Mouse (Mus musculus) large intestine, adult 2 months (tissue): ENCODE data around the gene Epm2a. TPM values are rescaled to one million over a fixed set of nuclear protein-coding genes. Genes with fewer than 3 reads are reported as not detected.
"Not testable (repeated sequence)": the region's sequence is repeated elsewhere in the genome, so short reads cannot be mapped to it uniquely, and the experiment has no call there.

ENCODE experiments used
- DNase-seq: peaks from one replicate; pipeline ENCODE4 v3.0.0-alpha.2; 2012; ENCODE audit warnings: low read depth, low spot score
- WGBS: fragments of 180-500 bp; shearing (Covaris S2); methylation state at CpG from one replicate; pipeline ENCODE4 v1.1.7; 2018; 5-methylcytosine and 5-hydroxymethylcytosine counted together
- polyA plus RNA-seq: library from polyadenylated mRNA; depleted of rRNA; stranded (reverse); fragments of >200 nt; gene quantifications from 2 replicates; pipeline ENCODE4 v1.2.3, GENCODE M21; 2012; rRNA removed

The Epm2a gene
- 0.72 and 0.99 TPM in 2 replicates for polyA plus RNA-seq

GRCm38 (mm10) chr10:11343205-11344141 is at the start of gene Epm2a:
Epm2a (plus strand) TSS chr10:11343404.
- WGBS, result under 1% methylated on average over 105 of the region's 106 CpGs
- peak; percentile 46 for DNase-seq

GRCm38 (mm10) chr10:11298418-11298817 is 44.8 kb upstream of the Epm2a start:
- DNase-seq, result no peak

DNA sequence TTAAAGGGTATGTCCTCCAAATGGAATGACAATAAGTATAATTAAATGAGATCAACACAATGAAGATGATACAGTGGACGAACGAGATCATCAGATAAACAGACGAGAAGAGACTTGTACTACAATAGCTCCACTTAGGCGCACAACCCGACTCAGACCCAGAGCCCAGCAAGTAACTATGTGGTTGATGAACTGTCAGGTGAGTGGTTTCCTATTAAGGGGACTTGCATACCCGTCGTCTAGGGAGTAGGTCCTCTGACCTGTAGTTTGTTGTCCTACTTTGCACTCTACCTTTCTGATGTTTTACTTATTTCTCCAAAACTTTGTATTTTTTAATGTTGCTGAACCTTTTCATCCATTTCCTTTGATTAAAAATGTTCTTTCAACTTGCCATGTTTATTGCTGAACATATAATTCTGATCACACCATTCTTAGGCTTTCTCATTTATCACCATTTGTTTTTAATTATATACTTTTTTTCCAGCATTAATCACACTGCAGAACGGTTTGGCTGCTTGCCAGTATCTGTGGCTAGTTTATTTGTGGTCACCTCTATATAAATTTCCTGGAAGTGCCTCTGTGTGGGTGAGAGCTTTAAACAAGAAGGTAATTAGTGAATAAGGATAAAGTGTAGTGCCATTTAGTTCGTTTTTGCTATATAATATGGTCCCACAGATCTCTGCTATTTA is 37.7 kb upstream of the Epm2a start:
- WGBS, result 81% methylated on average over 9 of the region's 9 CpGs
- DNase-seq, result no peak

More at GRCm38 (mm10) chr10:11298418-11298817, 44.8 kb upstream of the Epm2a start:
- 92% methylated on average over 6 of the region's 6 CpGs for WGBS

GRCm38 (mm10) chr10:11306054-11306367 is 37.2 kb upstream of the Epm2a start:
- WGBS, result 57% methylated on average over 2 of the region's 2 CpGs
- DNase-seq, result no peak

GRCm38 (mm10) chr10:11309866-11310265 is 33.3 kb upstream of the Epm2a start:
- WGBS, result 91% methylated on average over 1 of the region's 1 CpGs

DNA sequence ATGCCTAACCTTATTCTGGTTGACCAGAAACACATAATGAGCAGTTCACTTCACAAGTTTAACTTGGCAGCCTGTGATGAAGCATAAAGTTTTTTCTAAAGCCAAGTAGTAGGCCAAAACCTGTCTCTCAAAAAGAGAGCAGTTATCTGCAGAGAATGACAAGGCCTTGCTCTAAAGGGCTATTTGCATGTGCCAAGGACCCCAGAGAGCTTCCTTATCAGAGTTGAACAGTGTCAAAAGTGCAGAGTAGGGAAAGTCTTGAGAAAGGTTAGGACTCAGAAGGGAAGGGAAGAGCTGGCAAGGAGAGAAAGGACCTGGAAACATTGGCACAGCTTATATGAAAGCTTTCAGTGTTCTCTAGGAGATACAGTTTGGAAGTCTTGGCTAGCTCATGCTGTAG is 32.7 kb upstream of the Epm2a start:
- DNase-seq, result no peak

More at GRCm38 (mm10) chr10:11309866-11310265, 33.3 kb upstream of the Epm2a start:
- DNase-seq, result no peak

- not testable (repeated sequence) for DNase-seq
Observed at GRCm38 (mm10) chr10:11317856-11318454, 25.2 kb upstream of the Epm2a start.

DNA sequence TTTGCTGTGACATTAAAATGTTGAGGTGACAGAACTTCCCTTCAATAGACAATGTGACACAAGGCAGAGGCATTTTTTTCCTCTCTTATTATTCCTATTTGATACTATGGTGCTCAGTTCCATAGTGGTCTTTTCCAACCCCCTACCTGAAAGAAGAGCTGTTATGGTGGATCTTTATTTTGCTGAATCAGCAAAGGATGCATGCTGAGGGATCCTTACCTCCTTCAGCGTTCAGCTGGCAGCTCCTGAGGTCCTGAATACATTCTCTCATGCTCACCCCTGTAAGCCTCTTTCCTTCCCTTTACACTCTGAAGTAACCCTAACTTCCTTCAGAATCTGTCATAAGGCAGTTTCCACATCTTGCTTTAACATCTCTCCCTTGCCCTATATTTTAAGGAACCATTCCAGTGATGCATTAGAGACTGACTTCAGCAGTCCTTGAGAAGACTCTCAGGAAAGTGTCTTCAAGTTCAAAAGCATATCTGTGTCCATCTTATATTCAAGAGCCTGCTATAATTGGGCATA is 23.7 kb upstream of the Epm2a start:
- WGBS, result 81% methylated on average over 1 of the region's 1 CpGs
- no peak for DNase-seq

DNA sequence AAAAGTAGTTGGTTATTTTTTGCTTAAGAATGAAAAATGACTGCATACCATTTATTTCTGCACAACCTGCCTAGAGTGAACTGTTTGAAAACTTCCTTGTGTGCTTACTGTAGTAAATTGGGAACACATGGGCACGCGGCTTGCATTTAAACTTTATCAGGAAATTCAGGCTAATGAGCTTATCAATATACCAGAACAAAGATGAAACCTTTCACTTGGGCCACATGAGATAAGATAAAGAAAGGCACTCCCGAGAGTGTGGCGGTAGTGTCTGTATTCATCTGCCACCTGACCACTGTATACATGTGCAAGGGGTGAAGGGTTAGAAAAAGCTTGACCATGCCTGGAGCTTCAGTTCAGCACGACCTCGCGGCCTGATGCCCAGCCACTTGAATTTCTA is 20.9 kb upstream of the Epm2a start:
- DNase-seq, result no peak
- 81% methylated on average over 7 of the region's 7 CpGs for WGBS

- 77% methylated on average over 4 of the region's 4 CpGs for WGBS
- no peak for DNase-seq
Observed at GRCm38 (mm10) chr10:11323202-11323898, 19.9 kb upstream of the Epm2a start.

GRCm38 (mm10) chr10:11326526-11326925 is 16.7 kb upstream of the Epm2a start:
- 89% methylated on average over 3 of the region's 3 CpGs for WGBS
- DNase-seq, result no peak

DNA sequence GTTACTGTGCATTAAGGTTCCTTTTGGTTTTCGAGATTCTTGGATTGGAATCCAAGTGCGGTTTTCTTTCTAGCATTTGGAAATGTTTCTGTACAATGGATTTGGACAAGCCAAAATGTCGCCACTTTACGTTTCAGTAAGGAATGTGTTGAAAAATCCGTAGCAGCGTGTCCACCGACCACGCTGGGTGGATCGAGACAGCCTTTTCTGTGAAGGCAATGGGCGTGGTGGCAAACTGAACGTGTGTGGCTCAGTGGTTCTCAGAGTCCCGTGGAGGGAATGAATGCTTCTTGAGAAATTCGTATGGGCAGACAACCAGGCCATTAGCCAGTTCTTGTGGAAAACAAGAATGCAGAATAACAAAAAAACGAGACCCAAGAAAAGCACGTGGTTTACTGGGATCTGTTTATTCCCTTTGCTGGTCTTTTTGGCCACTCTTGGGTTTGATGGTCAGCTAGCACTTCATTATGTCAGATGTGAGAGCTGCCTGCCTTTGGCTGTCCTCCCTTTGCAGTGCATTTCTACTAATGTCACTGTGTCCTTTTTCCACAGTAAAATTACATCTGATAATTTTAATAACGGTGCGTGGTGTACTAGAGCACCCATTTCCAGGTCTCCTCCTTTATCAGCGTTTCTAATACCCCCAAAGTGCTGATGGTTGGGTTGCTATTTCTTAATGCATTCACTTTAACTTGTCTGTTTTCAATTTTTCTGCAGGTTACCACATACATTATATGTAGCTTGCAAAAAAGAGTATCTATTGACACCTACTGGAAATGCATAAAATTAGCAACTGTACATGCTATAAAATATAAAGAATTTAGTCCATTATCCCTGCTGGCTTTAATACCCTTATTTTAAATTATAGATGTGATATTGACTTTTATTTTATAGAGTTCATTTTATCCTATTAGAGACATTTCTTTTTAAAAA is 1.6 kb downstream of the Epm2a start:
- 80% methylated on average over 18 of the region's 18 CpGs for WGBS

GRCm38 (mm10) chr10:11350243-11350974 is 7.2 kb downstream of the Epm2a start:
- not testable (repeated sequence) for DNase-seq
- 55% methylated on average over 3 of the region's 3 CpGs for WGBS

More for the DNA sequence above, 1.6 kb downstream of the Epm2a start:
- DNase-seq, result no peak

DNA sequence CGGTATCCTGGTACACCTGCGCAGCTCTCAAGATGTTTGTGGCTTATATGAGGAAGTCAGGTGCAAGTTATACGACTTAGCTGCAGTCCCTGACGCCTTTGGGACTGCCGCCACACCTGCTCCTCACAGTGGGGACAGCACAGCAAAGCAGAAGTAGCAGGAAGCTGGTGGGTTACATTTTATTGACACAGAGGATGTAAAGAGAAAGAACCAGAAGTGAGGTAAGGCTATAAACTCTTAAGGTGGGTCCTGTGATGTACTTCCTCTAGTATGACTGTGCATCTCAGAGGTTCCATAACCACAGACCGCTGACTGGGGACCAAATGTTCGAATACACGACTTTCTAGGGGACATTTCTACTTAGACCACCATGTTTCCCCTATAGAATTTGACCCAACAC is 11.4 kb downstream of the Epm2a start:
- 64% methylated on average over 8 of the region's 8 CpGs for WGBS
- no peak for DNase-seq

- 65% methylated on average over 5 of the region's 5 CpGs for WGBS
- peak; percentile 25 for DNase-seq
Observed at GRCm38 (mm10) chr10:11361985-11362692, 18.9 kb downstream of the Epm2a start.

GRCm38 (mm10) chr10:11362896-11363487 is 19.8 kb downstream of the Epm2a start:
- no peak for DNase-seq
- 62% methylated on average over 12 of the region's 12 CpGs for WGBS

DNA sequence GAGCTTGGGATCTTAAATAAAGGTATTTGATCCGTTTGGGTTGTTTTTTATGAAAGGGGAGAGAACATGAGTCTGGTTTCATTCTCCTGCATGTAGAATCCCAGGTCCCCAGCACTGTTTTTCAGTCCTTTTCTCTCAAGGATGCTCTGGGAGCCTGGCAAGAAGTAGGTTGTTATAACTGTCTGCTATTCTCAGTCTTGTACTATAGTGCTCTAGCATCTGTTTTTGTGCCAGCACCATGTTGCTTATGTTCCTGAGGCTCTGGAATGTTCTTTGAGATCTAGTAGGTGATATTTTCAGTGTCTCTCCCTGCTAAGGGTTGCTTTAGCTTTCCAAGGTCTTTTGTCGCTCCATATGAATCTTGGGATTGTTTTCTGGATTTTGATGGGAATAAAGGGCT is 38.1 kb downstream of the Epm2a start:
- 66% methylated on average over 2 of the region's 2 CpGs for WGBS
- no peak for DNase-seq
